Mouse (Mus musculus): ENCODE measurements around the gene Mrto4. TPM values are rescaled to one million over a fixed set of nuclear protein-coding genes. Genes with fewer than 3 reads are reported as not detected.

Gene Mrto4
- polyA plus RNA-seq, 1 experiment from 2014 or later: 74.2 TPM

GRCm38 (mm10) chr4:139319740-139320139, 32.6 kb downstream of the Mrto4 start:
- WGBS: 94% methylated on average over 4 of the region's 4 CpGs
- H3K27ac ChIP-seq: no peak overlapping the region
- H3K9ac ChIP-seq: no peak overlapping the region
- no peak overlapping the region for H3K4me2 ChIP-seq (replicated peaks)
- ATAC-seq (ENCODE audit: low FRiP score) (no peak), DNase-seq (ENCODE audit: low spot score) (no peak)
- H3K36me3 ChIP-seq (replicated peaks; ENCODE audit: control insufficient read depth, insufficient read depth): peaks cover 30% of the 10 kb centered on the region
- H3K4me3 ChIP-seq (replicated peaks; ENCODE audit: low read length): no peak overlapping the region
- no peaks in the 10 kb centered on the region for H3K27me3 ChIP-seq (ENCODE audit: control insufficient read depth, insufficient read depth, low read length)
- H3K9me3 ChIP-seq (ENCODE audit: control insufficient read depth, low read length): no peaks in the 10 kb centered on the region
- no peaks in the 10 kb centered on the region for H3K4me1 ChIP-seq (replicated peaks; ENCODE audit: control insufficient read depth, insufficient read depth, low read length)

- H3K27ac ChIP-seq: no peak overlapping the region
- DNase-seq (ENCODE audit: low spot score) (no peak), ATAC-seq (ENCODE audit: low FRiP score) (no peak)
- H3K9ac ChIP-seq: no peak overlapping the region
- H3K4me3 ChIP-seq (replicated peaks; ENCODE audit: low read length): no peak overlapping the region
- no peaks in the 10 kb centered on the region for H3K4me1 ChIP-seq (replicated peaks; ENCODE audit: control insufficient read depth, insufficient read depth, low read length)
- 95% methylated on average over 11 of the region's 11 CpGs for WGBS
- H3K36me3 ChIP-seq (replicated peaks; ENCODE audit: control insufficient read depth, insufficient read depth): peaks cover 36% of the 10 kb centered on the region
- H3K4me2 ChIP-seq (replicated peaks): no peak overlapping the region
- H3K9me3 ChIP-seq (ENCODE audit: control insufficient read depth, low read length): no peaks in the 10 kb centered on the region
- H3K27me3 ChIP-seq (ENCODE audit: control insufficient read depth, insufficient read depth, low read length): no peaks in the 10 kb centered on the region
Observed at GRCm38 (mm10) chr4:139318449-139318848, 33.9 kb downstream of the Mrto4 start.

GRCm38 (mm10) chr4:139312632-139313031, 39.7 kb downstream of the Mrto4 start:
- no peak overlapping the region for H3K4me3 ChIP-seq (replicated peaks; ENCODE audit: low read length)
- no peak overlapping the region for H3K27ac ChIP-seq
- WGBS: 53% methylated on average over 4 of the region's 4 CpGs
- H3K4me2 ChIP-seq (replicated peaks): no peak overlapping the region
- H3K36me3 ChIP-seq (replicated peaks; ENCODE audit: control insufficient read depth, insufficient read depth): peaks cover 23% of the 10 kb centered on the region
- no peaks in the 10 kb centered on the region for H3K9me3 ChIP-seq (ENCODE audit: control insufficient read depth, low read length)
- DNase-seq (ENCODE audit: low spot score) (no peak), ATAC-seq (ENCODE audit: low FRiP score) (no peak)
- H3K9ac ChIP-seq: no peak overlapping the region
- no peaks in the 10 kb centered on the region; the same call in 1 of the 2 replicates for H3K27me3 ChIP-seq (ENCODE audit: control insufficient read depth, insufficient read depth, low read length)
- H3K4me1 ChIP-seq (replicated peaks; ENCODE audit: control insufficient read depth, insufficient read depth, low read length): peaks cover 19% of the 10 kb centered on the region

GRCm38 (mm10) chr4:139311707-139312106, 40.7 kb downstream of the Mrto4 start:
- Histone ChIP-seq H3K9me3 (ENCODE audit: control insufficient read depth, low read length) (no peaks in the 10 kb centered on the region), H3K4me2 (replicated peaks) (peak overlapping the region; percentile 97), H3K27me3 (ENCODE audit: control insufficient read depth, insufficient read depth, low read length) (no peaks in the 10 kb centered on the region; the same call in 1 of the 2 replicates), H3K4me1 (replicated peaks; ENCODE audit: control insufficient read depth, insufficient read depth, low read length) (peaks cover 19% of the 10 kb centered on the region), H3K36me3 (replicated peaks; ENCODE audit: control insufficient read depth, insufficient read depth) (peaks cover 24% of the 10 kb centered on the region), H3K9ac (peak overlapping the region; percentile 86; the same call in 1 of the 2 replicates), H3K4me3 (replicated peaks; ENCODE audit: low read length) (peak overlapping the region; percentile 91), H3K27ac (no peak overlapping the region)
- no peak for DNase-seq (ENCODE audit: low spot score)
- no peak for ATAC-seq (ENCODE audit: low FRiP score)
- 24% methylated on average over 14 of the region's 14 CpGs for WGBS

GRCm38 (mm10) chr4:139310899-139311701, 41.3 kb downstream of the Mrto4 start:
- peak overlapping the region; percentile 91 for H3K4me3 ChIP-seq (replicated peaks; ENCODE audit: low read length)
- peak; percentile 72 for ATAC-seq (ENCODE audit: low FRiP score)

GRCm38 (mm10) chr4:139310171-139310898, 42.0 kb downstream of the Mrto4 start, which contains the start of the genes Pqlc2 and Akr7a5:
Gene Pqlc2 (minus strand): TSS chr4:139310708.
Gene Akr7a5 (plus strand): TSS chr4:139310744.
- H3K4me2 ChIP-seq (replicated peaks): peak within 1 kb of the TSS; percentile 97
- H3K4me1 ChIP-seq (replicated peaks; ENCODE audit: control insufficient read depth, insufficient read depth, low read length): peaks cover 19% of the 10 kb centered on the region
- under 1% methylated on average over 63 of the region's 63 CpGs for WGBS
- H3K4me3 ChIP-seq (replicated peaks; ENCODE audit: low read length): peak within 1 kb of the TSS; percentile 91
- no peaks in the 10 kb centered on the region for H3K9me3 ChIP-seq (ENCODE audit: control insufficient read depth, low read length)
- peak within 1 kb of the TSS; percentile 71 for H3K27ac ChIP-seq
- DNase-seq (ENCODE audit: low spot score) (peak; percentile 98), ATAC-seq (ENCODE audit: low FRiP score) (peak; percentile 90)
- H3K9ac ChIP-seq: peak within 1 kb of the TSS; percentile 86
- no peaks in the 10 kb centered on the region; the same call in 1 of the 2 replicates for H3K27me3 ChIP-seq (ENCODE audit: control insufficient read depth, insufficient read depth, low read length)
- peaks cover 29% of the 10 kb centered on the region for H3K36me3 ChIP-seq (replicated peaks; ENCODE audit: control insufficient read depth, insufficient read depth)

More at GRCm38 (mm10) chr4:139310899-139311701, 41.3 kb downstream of the Mrto4 start:
- Histone ChIP-seq H3K27ac (peak overlapping the region; percentile 71), H3K36me3 (replicated peaks; ENCODE audit: control insufficient read depth, insufficient read depth) (peaks cover 26% of the 10 kb centered on the region), H3K4me2 (replicated peaks) (peak overlapping the region; percentile 97), H3K27me3 (ENCODE audit: control insufficient read depth, insufficient read depth, low read length) (no peaks in the 10 kb centered on the region; the same call in 1 of the 2 replicates), H3K9ac (peak overlapping the region; percentile 86), H3K4me1 (replicated peaks; ENCODE audit: control insufficient read depth, insufficient read depth, low read length) (peaks cover 19% of the 10 kb centered on the region), H3K9me3 (ENCODE audit: control insufficient read depth, low read length) (no peaks in the 10 kb centered on the region)
- 1% methylated on average over 50 of the region's 53 CpGs for WGBS
- no peak for DNase-seq (ENCODE audit: low spot score)

- 22% methylated on average over 6 of the region's 6 CpGs for WGBS
- Histone ChIP-seq H3K4me1 (replicated peaks; ENCODE audit: control insufficient read depth, insufficient read depth, low read length) (peaks cover 19% of the 10 kb centered on the region), H3K9ac (peak overlapping the region; percentile 86), H3K27me3 (ENCODE audit: control insufficient read depth, insufficient read depth, low read length) (no peaks in the 10 kb centered on the region; the same call in 1 of the 2 replicates), H3K4me2 (replicated peaks) (peak overlapping the region; percentile 97), H3K9me3 (ENCODE audit: control insufficient read depth, low read length) (no peaks in the 10 kb centered on the region), H3K27ac (no peak overlapping the region), H3K36me3 (replicated peaks; ENCODE audit: control insufficient read depth, insufficient read depth) (peaks cover 26% of the 10 kb centered on the region), H3K4me3 (replicated peaks; ENCODE audit: low read length) (peak overlapping the region; percentile 91)
- DNase-seq (ENCODE audit: low spot score) (no peak), ATAC-seq (ENCODE audit: low FRiP score) (no peak)
Observed at GRCm38 (mm10) chr4:139309651-139310050, 42.7 kb downstream of the Mrto4 start.

- Histone ChIP-seq H3K4me1 (replicated peaks; ENCODE audit: control insufficient read depth, insufficient read depth, low read length) (peaks cover 19% of the 10 kb centered on the region), H3K4me2 (replicated peaks) (no peak overlapping the region), H3K27me3 (ENCODE audit: control insufficient read depth, insufficient read depth, low read length) (no peaks in the 10 kb centered on the region; the same call in 1 of the 2 replicates), H3K27ac (no peak overlapping the region), H3K36me3 (replicated peaks; ENCODE audit: control insufficient read depth, insufficient read depth) (peaks cover 21% of the 10 kb centered on the region), H3K4me3 (replicated peaks; ENCODE audit: low read length) (no peak overlapping the region), H3K9ac (no peak overlapping the region), H3K9me3 (ENCODE audit: control insufficient read depth, low read length) (no peaks in the 10 kb centered on the region)
- ATAC-seq (ENCODE audit: low FRiP score) (no peak), DNase-seq (ENCODE audit: low spot score) (no peak)
- WGBS: 81% methylated on average over 5 of the region's 5 CpGs
Observed at GRCm38 (mm10) chr4:139307916-139308315, 44.5 kb downstream of the Mrto4 start.

- H3K9ac ChIP-seq: no peak overlapping the region
- no peak overlapping the region for H3K4me3 ChIP-seq (replicated peaks; ENCODE audit: low read length)
- H3K36me3 ChIP-seq (replicated peaks; ENCODE audit: control insufficient read depth, insufficient read depth): peaks cover 42% of the 10 kb centered on the region
- DNase-seq (ENCODE audit: low spot score): no peak
- H3K27ac ChIP-seq: no peak overlapping the region
- H3K9me3 ChIP-seq (ENCODE audit: control insufficient read depth, low read length): no peaks in the 10 kb centered on the region
- peaks cover 10% of the 10 kb centered on the region for H3K4me1 ChIP-seq (replicated peaks; ENCODE audit: control insufficient read depth, insufficient read depth, low read length)
- no peaks in the 10 kb centered on the region for H3K27me3 ChIP-seq (ENCODE audit: control insufficient read depth, insufficient read depth, low read length)
- 96% methylated on average over 3 of the region's 3 CpGs for WGBS
- ATAC-seq (ENCODE audit: low FRiP score): no peak
- H3K4me2 ChIP-seq (replicated peaks): no peak overlapping the region
Observed at GRCm38 (mm10) chr4:139305521-139305920, 46.9 kb downstream of the Mrto4 start.

All from hindbrain, embryonic 14.5 days (tissue).